Mouse (Mus musculus): Measurements from ENCODE around the gene Plk2. TPM values are rescaled to one million over a fixed set of nuclear protein-coding genes. Genes with fewer than 3 reads are reported as not detected.
"Not testable (repeated sequence)": the region's sequence is repeated elsewhere in the genome, so short reads cannot be mapped to it uniquely, and the experiment has no call there.

Plk2 gene
- total RNA-seq, 2 experiments from 2014 or later, result 240 to 277 TPM

GRCm38 (mm10) chr13:110401443-110401842, 6.6 kb downstream of the Plk2 start:
- peak in 1 of 2 experiments; percentile 25 for DNase-seq (ENCODE audit: low spot score in 2 of 2)
- intact Hi-C loops (cut with DNase I), result loop anchor here (5.0 kb wide), 2 partner anchors 141 to 156 kb away; no protein-coding TSS in a partner anchor

DNA sequence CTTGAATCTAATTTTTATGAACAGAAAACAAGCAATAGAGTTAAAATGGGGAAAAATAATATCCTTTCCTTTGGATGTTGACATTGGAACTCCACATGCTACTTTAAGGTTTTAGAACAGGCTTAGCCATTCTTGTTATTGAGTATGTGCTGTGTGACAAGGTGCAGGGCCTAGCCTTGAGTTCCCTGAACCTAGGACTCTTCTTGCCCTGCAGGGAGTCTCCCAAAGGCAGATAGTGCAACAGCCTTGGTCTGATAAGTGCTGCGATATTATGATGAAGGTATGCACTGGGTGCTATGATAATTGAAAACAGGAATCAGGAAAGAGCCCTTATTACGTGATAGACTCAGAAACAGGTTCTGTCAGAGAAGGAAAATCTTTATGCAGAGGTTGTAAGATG, 7.0 kb downstream of the Plk2 start:
- intact Hi-C loops (cut with DNase I), result loop anchor here (5.0 kb wide), 2 partner anchors 140 to 155 kb away; no protein-coding TSS in a partner anchor
- peak in 1 of 2 experiments; percentile 13 for DNase-seq (ENCODE audit: low spot score in 2 of 2)

- intact Hi-C loops (cut with DNase I), result loop anchor here (5.0 kb wide), 2 partner anchors 138 to 153 kb away; no protein-coding TSS in a partner anchor
- no peak for DNase-seq (ENCODE audit: low spot score in 2 of 2)
Measured at GRCm38 (mm10) chr13:110404059-110404458, 9.2 kb downstream of the Plk2 start.

DNA sequence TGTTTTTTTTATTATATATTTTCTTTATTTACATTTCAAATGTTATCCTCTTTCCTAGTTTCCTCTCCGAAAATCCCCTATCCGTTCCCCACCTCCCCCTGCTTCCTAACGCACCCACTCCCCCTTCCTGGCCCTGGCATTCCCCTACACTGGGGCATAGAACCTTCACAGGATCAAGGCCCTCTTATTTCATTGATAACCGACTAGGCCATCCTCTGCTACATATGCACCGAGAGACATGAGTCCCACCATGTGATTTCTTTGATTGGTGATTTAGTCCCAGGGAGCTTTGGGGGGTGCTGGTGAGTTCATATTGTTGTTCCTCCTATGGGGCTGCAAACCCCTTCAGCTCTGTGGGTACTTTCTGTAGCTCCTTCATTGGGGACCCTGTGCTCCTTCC, 9.8 kb downstream of the Plk2 start:
- intact Hi-C loops (cut with DNase I), result loop anchor here (5.0 kb wide), 2 partner anchors 138 to 153 kb away; no protein-coding TSS in a partner anchor
- DNase-seq (ENCODE audit: low spot score in 2 of 2), result not testable (repeated sequence)

GRCm38 (mm10) chr13:110406152-110406551, 11.3 kb downstream of the Plk2 start:
- peak in 1 of 2 experiments; percentile 47 for DNase-seq (ENCODE audit: low spot score in 2 of 2)
- intact Hi-C loops (cut with DNase I), result no loop called here

GRCm38 (mm10) chr13:110412572-110413209, 17.8 kb downstream of the Plk2 start:
- intact Hi-C loops (cut with DNase I), result no loop called here

DNA sequence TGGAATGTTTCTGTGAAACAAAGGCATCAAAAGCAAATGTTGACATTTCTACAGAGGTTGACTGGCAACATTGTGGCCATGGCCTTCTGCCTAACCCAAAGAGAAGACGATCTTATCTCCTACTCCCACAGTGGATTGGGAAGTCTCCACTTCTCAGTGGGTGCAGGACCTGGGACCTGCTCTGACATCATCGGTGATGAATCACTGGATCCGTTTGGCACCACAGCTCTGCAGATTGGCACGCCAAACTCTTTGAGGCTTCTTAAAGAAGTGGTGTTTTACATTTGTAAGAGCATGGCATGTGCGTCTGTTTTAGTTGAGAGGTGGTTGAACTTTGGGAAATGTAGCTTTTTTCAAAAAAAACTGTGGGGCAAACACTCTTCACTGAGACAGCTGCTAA, 23.8 kb downstream of the Plk2 start:
- no peak for DNase-seq (ENCODE audit: low spot score in 2 of 2)
- intact Hi-C loops (cut with DNase I), result no loop called here

More at GRCm38 (mm10) chr13:110412572-110413209, 17.8 kb downstream of the Plk2 start:
- DNase-seq (ENCODE audit: low spot score in 2 of 2), result no peak

DNA sequence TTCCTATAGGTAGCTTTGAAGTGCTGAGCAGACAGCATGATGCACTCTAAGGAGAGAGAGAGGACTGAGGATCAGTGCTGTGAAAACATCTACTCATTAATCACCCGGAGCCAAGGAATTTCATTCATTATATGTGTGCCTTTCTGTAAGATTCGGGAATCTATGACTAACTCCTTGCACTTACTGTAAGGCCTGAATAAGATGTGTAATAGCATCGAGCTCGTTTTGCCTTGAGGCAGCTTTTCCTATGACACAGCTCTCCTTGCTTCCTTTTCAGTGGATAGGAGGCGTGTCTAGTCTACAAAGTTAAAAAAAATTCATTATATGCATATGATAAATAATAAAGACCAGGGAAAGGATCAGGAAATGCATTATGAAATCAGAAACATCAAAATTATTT, 24.8 kb downstream of the Plk2 start:
- intact Hi-C loops (cut with DNase I), result no loop called here
- DNase-seq (ENCODE audit: low spot score in 2 of 2), result no peak

DNA sequence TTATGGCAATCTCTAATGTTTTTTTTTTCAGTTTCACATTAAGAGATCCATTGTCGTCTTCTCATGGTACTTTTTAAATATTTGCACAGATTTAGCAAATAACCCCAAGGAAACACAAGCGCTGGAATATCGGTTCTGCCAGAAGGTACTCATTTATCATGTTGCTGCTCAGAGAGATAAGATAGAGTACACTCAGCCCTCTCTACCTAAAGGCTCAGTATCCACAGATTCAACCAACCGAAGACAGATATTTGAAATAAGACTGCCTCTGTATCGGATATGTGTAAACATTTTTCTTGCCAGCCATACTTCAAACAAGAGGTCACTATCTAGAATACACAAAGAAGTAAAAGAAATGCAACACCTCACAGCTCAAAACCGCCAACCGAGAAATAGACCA, 27.6 kb downstream of the Plk2 start:
- no peak for DNase-seq (ENCODE audit: low spot score in 2 of 2)
- intact Hi-C loops (cut with DNase I), result no loop called here

GRCm38 (mm10) chr13:110425512-110426222, 30.8 kb downstream of the Plk2 start:
- DNase-seq (ENCODE audit: low spot score in 2 of 2), result no peak
- intact Hi-C loops (cut with DNase I), result no loop called here

DNA sequence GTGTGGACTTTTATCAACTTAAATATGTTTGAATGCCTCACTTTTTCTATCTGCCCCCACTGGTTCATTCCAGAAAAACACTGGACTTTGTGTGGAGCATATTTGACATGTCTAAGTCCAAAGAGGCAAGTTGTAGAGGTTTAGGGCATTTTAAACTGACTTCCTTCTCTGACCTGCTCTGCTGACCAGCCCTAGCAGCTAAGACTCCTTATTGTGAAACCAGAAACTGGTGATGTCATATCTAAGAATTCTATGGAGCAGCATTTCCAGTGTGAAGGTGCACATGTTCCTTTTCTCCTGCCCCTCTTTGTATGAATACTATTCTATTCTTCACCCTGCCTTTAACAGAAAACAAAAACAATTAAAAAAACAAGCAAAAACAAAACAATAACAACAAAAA, 36.5 kb downstream of the Plk2 start:
- no peak for DNase-seq (ENCODE audit: low spot score in 2 of 2)
- intact Hi-C loops (cut with DNase I), result no loop called here

- intact Hi-C loops (cut with DNase I), result no loop called here
- DNase-seq (ENCODE audit: low spot score in 2 of 2), result no peak
Measured at GRCm38 (mm10) chr13:110432062-110432566, 37.3 kb downstream of the Plk2 start.

- no peak for DNase-seq (ENCODE audit: low spot score in 2 of 2)
- intact Hi-C loops (cut with DNase I), result no loop called here
Measured at GRCm38 (mm10) chr13:110432613-110433012, 37.8 kb downstream of the Plk2 start.

GRCm38 (mm10) chr13:110436692-110437091, 41.8 kb downstream of the Plk2 start:
- intact Hi-C loops (cut with DNase I), result no loop called here
- no peak for DNase-seq (ENCODE audit: low spot score in 2 of 2)

DNA sequence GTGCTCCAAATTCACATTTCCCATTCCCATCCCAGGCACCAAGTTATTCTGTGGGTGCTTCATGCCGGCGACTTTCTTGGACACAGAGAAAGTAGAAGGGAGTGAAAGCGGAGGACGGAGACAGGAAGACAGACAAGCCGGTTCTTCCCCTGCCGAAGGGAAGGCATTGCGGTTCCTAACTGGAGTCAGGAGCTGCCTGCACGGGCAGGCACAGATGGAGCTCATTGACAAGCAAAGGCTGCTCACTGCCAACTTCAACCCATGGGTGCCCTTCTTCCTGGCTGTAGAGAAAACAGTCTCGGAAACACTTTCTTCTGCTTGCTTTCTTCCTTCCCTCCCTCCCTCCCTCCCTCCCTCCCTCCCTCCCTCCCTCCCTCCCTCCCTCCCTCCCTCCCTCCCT, 43.8 kb downstream of the Plk2 start:
- DNase-seq (ENCODE audit: low spot score in 2 of 2), result no peak
- intact Hi-C loops (cut with DNase I), result no loop called here

- intact Hi-C loops (cut with DNase I), result loop anchor here (5.0 kb wide), 1 partner anchor 183 kb away; no protein-coding TSS in a partner anchor
- no peak for DNase-seq (ENCODE audit: low spot score in 2 of 2)
Measured at GRCm38 (mm10) chr13:110444335-110444734, 49.5 kb downstream of the Plk2 start.

DNA sequence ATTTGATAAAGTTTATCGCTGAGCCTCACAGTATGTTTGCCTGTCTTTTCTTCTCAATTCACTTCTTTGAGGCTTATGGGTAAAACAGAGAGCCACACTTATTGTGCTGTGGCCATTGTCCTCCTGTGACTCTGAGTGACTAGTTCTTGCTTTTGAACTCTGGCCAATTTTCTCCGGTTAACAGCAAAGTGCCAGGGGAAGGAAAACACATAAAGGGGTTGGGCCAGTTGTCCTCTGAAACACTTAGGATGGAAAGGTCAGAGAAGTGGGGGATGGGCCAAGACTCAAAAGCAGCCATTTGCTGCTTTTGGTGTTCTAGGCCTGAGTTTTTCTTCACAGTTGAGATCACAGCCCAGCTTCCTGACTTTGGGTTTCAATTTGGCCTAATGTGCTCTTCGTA, 50.0 kb downstream of the Plk2 start:
- intact Hi-C loops (cut with DNase I), result loop anchor here (5.0 kb wide), 1 partner anchor 182 kb away; no protein-coding TSS in a partner anchor
- no peak for DNase-seq (ENCODE audit: low spot score in 2 of 2)

DNA sequence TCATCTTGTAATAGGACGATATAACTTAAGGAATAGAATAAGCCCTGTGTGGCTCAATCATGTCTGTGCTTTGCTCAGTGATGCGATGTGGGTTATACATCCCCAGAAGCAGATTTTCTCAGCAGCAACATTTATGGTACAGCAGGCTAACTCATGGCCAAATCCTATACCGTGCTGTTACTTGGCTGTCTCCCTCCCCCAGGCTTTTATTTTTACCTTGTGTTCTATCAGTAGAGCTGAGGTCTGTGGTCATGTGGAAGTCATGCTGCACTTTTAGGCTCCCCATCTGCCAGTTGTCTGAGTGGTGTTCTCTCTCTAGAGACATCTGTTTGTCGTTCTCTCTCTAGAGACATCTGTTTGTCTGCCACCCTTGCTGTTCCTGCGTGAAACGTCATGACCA, 51.6 kb downstream of the Plk2 start:
- intact Hi-C loops (cut with DNase I), result no loop called here
- DNase-seq (ENCODE audit: low spot score in 2 of 2), result peak in 1 of 2 experiments; percentile 44

GRCm38 (mm10) chr13:110450056-110450455, 55.2 kb downstream of the Plk2 start:
- intact Hi-C loops (cut with DNase I), result no loop called here
- DNase-seq (ENCODE audit: low spot score in 2 of 2), result no peak
